ENCODE assay signal across 8 mouse cellular contexts in genomic region chr2:31769631-31770111, GRCm38 (mm10). TPM values are rescaled to one million over a fixed set of nuclear protein-coding genes. Genes with fewer than 3 reads are reported as not detected.
A peak's percentile ranks its signal among the peaks of the same experiment; 100 is the strongest.
DNase-seq lines count a peak whose midpoint lies in the region; ATAC-seq and TF ChIP-seq lines count a peak whose summit lies in the region.

No protein-coding gene starts in this region.

- no peaks in the 10 kb centered on the region; the same call in 1 of the 2 replicates for H3K36me3 ChIP-seq in forebrain, embryonic 12.5 days (replicated peaks)
- no peaks in the 10 kb centered on the region for H3K36me3 ChIP-seq in forebrain, postnatal 0 days (ENCODE audit: insufficient read depth)
- no peaks in the 10 kb centered on the region for H3K36me3 ChIP-seq in embryonic facial prominence, embryonic 15.5 days
- no peaks in the 10 kb centered on the region for H3K36me3 ChIP-seq in hindbrain, embryonic 12.5 days
- 0 out of 2 replicates have a peak, but pooled peaks cover 2% of the 10 kb centered on the region for H3K36me3 ChIP-seq in limb, embryonic 15.5 days
- H3K36me3 ChIP-seq in myocyte (ENCODE audit: control insufficient read depth, insufficient read depth): no peaks in the 10 kb centered on the region

- TF ChIP-seq CTCF in forebrain, postnatal 0 days (IDR thresholded peaks at IDR 0.05; ENCODE audit: low read depth): no peak

- no peak overlapping the region for H3K9ac ChIP-seq in forebrain, embryonic 12.5 days
- H3K9ac ChIP-seq in forebrain, postnatal 0 days: no peak overlapping the region
- no peak overlapping the region for H3K9ac ChIP-seq in embryonic facial prominence, embryonic 15.5 days
- no peak overlapping the region for H3K9ac ChIP-seq in hindbrain, embryonic 12.5 days
- no peak overlapping the region for H3K9ac ChIP-seq in limb, embryonic 15.5 days

- H3K4me3 ChIP-seq in forebrain, embryonic 12.5 days (replicated peaks): no peak overlapping the region
- H3K4me3 ChIP-seq in forebrain, postnatal 0 days (ENCODE audit: low read depth, low read length): no peak overlapping the region
- H3K4me3 ChIP-seq in embryonic facial prominence, embryonic 15.5 days (replicated peaks): 0 out of 2 replicates have a peak overlapping the region, but pooled peaks have one; percentile 1
- H3K4me3 ChIP-seq in hindbrain, embryonic 12.5 days: no peak overlapping the region
- no peak overlapping the region for H3K4me3 ChIP-seq in limb, embryonic 15.5 days
- H3K4me3 ChIP-seq in myocyte: no peak overlapping the region

- no peak for TF ChIP-seq POLR2A in myocyte (IDR thresholded peaks at IDR 0.05; ENCODE audit: insufficient read length, low read depth)

- peaks cover 99% of the 10 kb centered on the region for H3K79me2 ChIP-seq in myocyte (ENCODE audit: control insufficient read depth, insufficient read depth)

- H3K9me3 ChIP-seq in forebrain, embryonic 12.5 days: no peaks in the 10 kb centered on the region
- H3K9me3 ChIP-seq in forebrain, postnatal 0 days (ENCODE audit: low read length): no peaks in the 10 kb centered on the region
- no peaks in the 10 kb centered on the region for H3K9me3 ChIP-seq in embryonic facial prominence, embryonic 15.5 days (replicated peaks)
- no peaks in the 10 kb centered on the region for H3K9me3 ChIP-seq in hindbrain, embryonic 12.5 days (replicated peaks)
- no peaks in the 10 kb centered on the region for H3K9me3 ChIP-seq in limb, embryonic 15.5 days

- no peak for ATAC-seq in forebrain, embryonic 12.5 days (ENCODE audit: low FRiP score)
- ATAC-seq in forebrain, postnatal 0 days: no peak
- no peak for ATAC-seq in embryonic facial prominence, embryonic 15.5 days (ENCODE audit: insufficient number of reproducible peaks, low FRiP score, low TSS enrichment, low read depth)
- ATAC-seq in hindbrain, embryonic 12.5 days (ENCODE audit: low FRiP score): no peak
- peak; percentile 40; the same call in 1 of the 2 replicates for ATAC-seq in limb, embryonic 15.5 days (ENCODE audit: insufficient number of reproducible peaks, low FRiP score, low TSS enrichment, low read depth)

- H3K4me2 ChIP-seq in forebrain, embryonic 12.5 days: no peak overlapping the region; the same call in 1 of the 2 replicates
- H3K4me2 ChIP-seq in forebrain, postnatal 0 days (ENCODE audit: low read depth): no peak overlapping the region
- H3K4me2 ChIP-seq in embryonic facial prominence, embryonic 15.5 days (replicated peaks): 0 out of 2 replicates have a peak overlapping the region, but pooled peaks have one; percentile 12
- H3K4me2 ChIP-seq in hindbrain, embryonic 12.5 days (replicated peaks): no peak overlapping the region
- H3K4me2 ChIP-seq in limb, embryonic 15.5 days: peak overlapping the region; percentile 22
- peak overlapping the region; percentile 76 for H3K4me2 ChIP-seq in myocyte (ENCODE audit: low read depth)

- peak overlapping the region; percentile 46; the same call in 1 of the 2 replicates for H3K27ac ChIP-seq in forebrain, embryonic 12.5 days
- no peak overlapping the region; the same call in 1 of the 2 replicates for H3K27ac ChIP-seq in forebrain, postnatal 0 days (ENCODE audit: low read depth, low read length)
- peak overlapping the region; percentile 76 for H3K27ac ChIP-seq in embryonic facial prominence, embryonic 15.5 days (replicated peaks)
- peak overlapping the region; percentile 61 for H3K27ac ChIP-seq in hindbrain, embryonic 12.5 days
- H3K27ac ChIP-seq in limb, embryonic 15.5 days: peak overlapping the region; percentile 85

- no peak for DNase-seq in forebrain, postnatal 0 days
- no peak for DNase-seq in right cerebral cortex, postnatal 4 days
- DNase-seq in layer of hippocampus, postnatal 14 days (ENCODE audit: low spot score in 2 of 2): no peak

- H3K4me1 ChIP-seq in forebrain, embryonic 12.5 days: peaks cover 43% of the 10 kb centered on the region
- 0 out of 2 replicates have a peak, but pooled peaks cover 3% of the 10 kb centered on the region for H3K4me1 ChIP-seq in forebrain, postnatal 0 days (ENCODE audit: insufficient read depth)
- H3K4me1 ChIP-seq in embryonic facial prominence, embryonic 15.5 days: peaks cover 72% of the 10 kb centered on the region
- peaks cover 54% of the 10 kb centered on the region for H3K4me1 ChIP-seq in hindbrain, embryonic 12.5 days
- H3K4me1 ChIP-seq in limb, embryonic 15.5 days: peaks cover 67% of the 10 kb centered on the region

- 45% methylated on average over 6 of the region's 6 CpGs for WGBS in forebrain, embryonic 12.5 days
- 35% methylated on average over 6 of the region's 6 CpGs for WGBS in forebrain, postnatal 0 days
- 17% methylated on average over 6 of the region's 6 CpGs for WGBS in embryonic facial prominence, embryonic 15.5 days
- 50% methylated on average over 6 of the region's 6 CpGs for WGBS in hindbrain, embryonic 12.5 days
- 13% methylated on average over 6 of the region's 6 CpGs for WGBS in limb, embryonic 15.5 days

- H3ac ChIP-seq in myocyte (ENCODE audit: control insufficient read depth, insufficient read length): no peak overlapping the region

- H3K27me3 ChIP-seq in forebrain, embryonic 12.5 days: no peaks in the 10 kb centered on the region
- no peaks in the 10 kb centered on the region for H3K27me3 ChIP-seq in forebrain, postnatal 0 days (ENCODE audit: insufficient read depth, low read length)
- H3K27me3 ChIP-seq in embryonic facial prominence, embryonic 15.5 days: no peaks in the 10 kb centered on the region
- no peaks in the 10 kb centered on the region for H3K27me3 ChIP-seq in hindbrain, embryonic 12.5 days
- no peaks in the 10 kb centered on the region for H3K27me3 ChIP-seq in limb, embryonic 15.5 days
- H3K27me3 ChIP-seq in myocyte (ENCODE audit: control insufficient read depth, insufficient read depth, insufficient read length): no peaks in the 10 kb centered on the region

TF ChIP-seq in myocyte, 11 proteins besides CTCF, POLR2A, EP300 and RAD21:
- TF ChIP-seq CEBPB (IDR thresholded peaks at IDR 0.05; ENCODE audit: insufficient read depth, poor library complexity, severe bottlenecking): no peak
- TF ChIP-seq MYOD1 (IDR thresholded peaks at IDR 0.05; ENCODE audit: control insufficient read depth in 1 of 3, insufficient read length in 2 of 3, low read depth in 2 of 3): no peak
- TF ChIP-seq POLR2AphosphoS2 (IDR thresholded peaks at IDR 0.05; ENCODE audit: insufficient read length, low read depth): no peak
- TF ChIP-seq MYOG (IDR thresholded peaks at IDR 0.05; ENCODE audit: control insufficient read depth in 1 of 3, insufficient read depth in 1 of 3, insufficient read length in 2 of 3, low read depth in 2 of 3): no peak
- TF ChIP-seq SRF (IDR thresholded peaks at IDR 0.05; ENCODE audit: control insufficient read depth, insufficient read length, low read depth): no peak
- no peak for TF ChIP-seq TCF3 (IDR thresholded peaks at IDR 0.05; ENCODE audit: insufficient read length, low read depth)
- no peak for TF ChIP-seq USF1 (IDR thresholded peaks at IDR 0.05; ENCODE audit: low read depth)
- TF ChIP-seq E2F4 (IDR thresholded peaks at IDR 0.05; ENCODE audit: insufficient read depth): no peak
- TF ChIP-seq TCF12 (IDR thresholded peaks at IDR 0.05; ENCODE audit: insufficient read depth, poor library complexity, severe bottlenecking): no peak
- no peak for TF ChIP-seq REST (IDR thresholded peaks at IDR 0.05; ENCODE audit: insufficient read depth, insufficient read length)
- no peak for TF ChIP-seq MAX (IDR thresholded peaks at IDR 0.05; ENCODE audit: low read depth)

RNA-seq across cellular contexts. Expression of gene Qrfp, which starts 40.7 kb away (rescaled TPM):
- polyA plus RNA-seq in forebrain, embryonic 12.5 days (2016; fragmentation: Nextera tagmentation; extraction: Ambion mirVana): 0.06 TPM in 1 of 2 replicates, not detected in the other
- total RNA-seq in forebrain, postnatal 0 days (2014; rRNA removed): 0.08 and 0.19 TPM in 2 replicates
- polyA plus RNA-seq in forebrain, postnatal 0 days (2015; fragmentation: Nextera tagmentation; extraction: Ambion mirVana): 0.06 TPM in 1 of 2 replicates, not detected in the other
- polyA plus RNA-seq in embryonic facial prominence, embryonic 15.5 days (2015; fragmentation: Nextera tagmentation; extraction: Ambion mirVana): 0.07 TPM in 1 of 2 replicates, not detected in the other
- polyA plus RNA-seq in hindbrain, embryonic 12.5 days (2016; fragmentation: Nextera tagmentation; extraction: Ambion mirVana): 0.10 and 0.18 TPM in 2 replicates
- 0.14 TPM in 1 of 2 replicates, not detected in the other for polyA plus RNA-seq in limb, embryonic 15.5 days (2015; fragmentation: Nextera tagmentation; extraction: Ambion mirVana)
- 1.5 TPM for polyA plus RNA-seq in myocyte (2012; fragmentation: generic; extraction: Trizol)
- not detected for total RNA-seq in layer of hippocampus, postnatal 14 days (2021)

Comparison
In these comparisons a context has a peak if more than half of its experiments do, and no peak if none do; other contexts are left out.
1. H3K4me2 ChIP-seq: peak in embryonic facial prominence, embryonic 15.5 days (single experiment), limb, embryonic 15.5 days (single experiment) and myocyte (single experiment); none in forebrain, embryonic 12.5 days (single experiment), forebrain, postnatal 0 days (single experiment) and hindbrain, embryonic 12.5 days (single experiment).